Mouse (Mus musculus): ENCODE data around the gene Nin. TPM values are rescaled to one million over a fixed set of nuclear protein-coding genes. Genes with fewer than 3 reads are reported as not detected.
A peak's percentile ranks its signal among the peaks of the same experiment; 100 is the strongest.

Gene Nin
- polyA plus RNA-seq, 1 experiment: 5.0 TPM

DNA sequence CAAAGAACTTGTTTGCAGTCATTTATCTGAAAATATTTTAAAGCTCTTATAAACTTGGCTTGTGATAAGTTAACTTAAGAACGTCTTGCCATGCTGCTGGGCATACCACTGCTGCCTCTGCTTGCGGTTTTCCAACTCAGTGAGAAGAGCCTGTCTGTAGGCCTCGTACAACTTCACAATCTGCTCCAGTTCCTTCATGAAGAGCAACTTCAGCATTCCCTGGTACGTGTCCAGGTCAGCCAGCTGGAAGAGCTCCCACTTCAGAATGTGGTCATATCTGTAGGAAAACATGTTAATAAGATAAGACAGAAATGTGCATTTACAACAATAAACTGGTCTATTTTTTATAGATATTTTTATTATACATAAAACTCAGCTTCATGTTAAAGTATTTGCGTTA lies 147.4 kb downstream of the Nin start:
- Histone ChIP-seq H3K27me3 (ENCODE audit: control insufficient read depth, insufficient read depth, insufficient read length) (no peaks in the 10 kb centered on the region), H3K4me3 (no peak overlapping the region), H3K4me2 (ENCODE audit: low read depth) (no peak overlapping the region), H3K79me2 (ENCODE audit: control insufficient read depth, insufficient read depth) (peaks cover 15% of the 10 kb centered on the region), H3K36me3 (ENCODE audit: control insufficient read depth, insufficient read depth) (peaks cover 58% of the 10 kb centered on the region), H3ac (ENCODE audit: control insufficient read depth, insufficient read length) (no peak overlapping the region)
- TF ChIP-seq E2F4 (IDR thresholded peaks at IDR 0.05; ENCODE audit: insufficient read depth) (no peak), TCF12 (IDR thresholded peaks at IDR 0.05; ENCODE audit: insufficient read depth, poor library complexity, severe bottlenecking) (no peak), CEBPB (IDR thresholded peaks at IDR 0.05; ENCODE audit: insufficient read depth, poor library complexity, severe bottlenecking) (no peak), POLR2A (IDR thresholded peaks at IDR 0.05; ENCODE audit: insufficient read length, low read depth) (no peak), REST (IDR thresholded peaks at IDR 0.05; ENCODE audit: insufficient read depth, insufficient read length) (no peak), MAX (IDR thresholded peaks at IDR 0.05; ENCODE audit: low read depth) (no peak), SRF (IDR thresholded peaks at IDR 0.05; ENCODE audit: control insufficient read depth, insufficient read length, low read depth) (no peak), POLR2AphosphoS2 (IDR thresholded peaks at IDR 0.05; ENCODE audit: insufficient read length, low read depth) (no peak), USF1 (IDR thresholded peaks at IDR 0.05; ENCODE audit: low read depth) (no peak), TCF3 (IDR thresholded peaks at IDR 0.05; ENCODE audit: insufficient read length, low read depth) (no peak)

DNA sequence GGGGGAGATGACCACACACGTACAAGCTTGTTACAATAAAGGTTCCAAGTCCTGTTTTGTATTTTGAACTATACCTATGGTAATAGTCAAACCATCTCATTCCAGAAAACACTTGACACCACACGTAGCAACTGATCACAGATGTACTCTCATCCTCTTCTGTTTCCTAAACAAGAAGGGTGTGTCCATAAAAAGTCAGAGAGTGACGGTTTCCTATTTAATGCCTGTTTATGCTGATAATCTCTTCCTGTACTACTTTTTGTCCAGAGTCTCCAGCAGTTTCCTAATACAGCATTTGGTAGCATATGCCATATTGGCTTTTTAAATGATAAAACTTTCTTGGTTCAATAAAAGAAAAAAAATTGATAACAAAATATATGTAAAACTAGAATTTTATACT lies 147.9 kb downstream of the Nin start:
- Histone ChIP-seq H3ac (ENCODE audit: control insufficient read depth, insufficient read length) (no peak overlapping the region), H3K36me3 (ENCODE audit: control insufficient read depth, insufficient read depth) (peaks cover 57% of the 10 kb centered on the region), H3K4me2 (ENCODE audit: low read depth) (no peak overlapping the region), H3K27me3 (ENCODE audit: control insufficient read depth, insufficient read depth, insufficient read length) (no peaks in the 10 kb centered on the region), H3K4me3 (no peak overlapping the region), H3K79me2 (ENCODE audit: control insufficient read depth, insufficient read depth) (peaks cover 10% of the 10 kb centered on the region)
- no peak for TF ChIP-seq USF1 (IDR thresholded peaks at IDR 0.05; ENCODE audit: low read depth)
- no peak for TF ChIP-seq E2F4 (IDR thresholded peaks at IDR 0.05; ENCODE audit: insufficient read depth)
- TF ChIP-seq TCF3 (IDR thresholded peaks at IDR 0.05; ENCODE audit: insufficient read length, low read depth): no peak
- no peak for TF ChIP-seq MYOD1 (IDR thresholded peaks at IDR 0.05; ENCODE audit: control insufficient read depth in 1 of 3, insufficient read length in 2 of 3, low read depth in 2 of 3)
- TF ChIP-seq SRF (IDR thresholded peaks at IDR 0.05; ENCODE audit: control insufficient read depth, insufficient read length, low read depth): no peak
- no peak for TF ChIP-seq POLR2A (IDR thresholded peaks at IDR 0.05; ENCODE audit: insufficient read length, low read depth)
- no peak for TF ChIP-seq POLR2AphosphoS2 (IDR thresholded peaks at IDR 0.05; ENCODE audit: insufficient read length, low read depth)
- no peak for TF ChIP-seq REST (IDR thresholded peaks at IDR 0.05; ENCODE audit: insufficient read depth, insufficient read length)
- TF ChIP-seq MYOG (IDR thresholded peaks at IDR 0.05; ENCODE audit: control insufficient read depth in 1 of 3, insufficient read depth in 1 of 3, insufficient read length in 2 of 3, low read depth in 2 of 3): no peak
- TF ChIP-seq MAX (IDR thresholded peaks at IDR 0.05; ENCODE audit: low read depth): no peak
- TF ChIP-seq TCF12 (IDR thresholded peaks at IDR 0.05; ENCODE audit: insufficient read depth, poor library complexity, severe bottlenecking): no peak

DNA sequence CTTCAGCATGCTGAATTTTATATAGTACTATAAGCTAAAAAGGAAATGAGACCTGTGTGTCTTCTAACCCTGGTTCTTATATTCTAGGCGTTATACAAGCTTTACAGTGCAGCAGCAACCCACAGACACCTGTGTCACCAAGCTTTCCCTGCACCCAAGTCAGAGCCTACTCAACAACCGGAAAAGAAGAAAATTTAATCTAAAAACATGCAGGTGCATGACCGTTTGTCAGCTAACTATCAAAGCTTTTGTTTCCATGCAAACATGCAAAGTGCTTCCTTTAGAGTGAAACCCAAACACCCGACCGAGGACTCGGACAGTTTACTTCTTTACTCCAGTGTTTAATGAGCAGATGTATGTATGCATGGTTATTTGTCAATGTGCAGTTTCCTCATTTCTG lies 150.4 kb downstream of the Nin start:
- no peaks in the 10 kb centered on the region for H3K27me3 ChIP-seq (ENCODE audit: control insufficient read depth, insufficient read depth, insufficient read length)
- no peak for TF ChIP-seq E2F4 (IDR thresholded peaks at IDR 0.05; ENCODE audit: insufficient read depth)
- TF ChIP-seq TCF3 (IDR thresholded peaks at IDR 0.05; ENCODE audit: insufficient read length, low read depth): no peak
- no peak for TF ChIP-seq TCF12 (IDR thresholded peaks at IDR 0.05; ENCODE audit: insufficient read depth, poor library complexity, severe bottlenecking)
- TF ChIP-seq MYOD1 (IDR thresholded peaks at IDR 0.05; ENCODE audit: control insufficient read depth in 1 of 3, insufficient read length in 2 of 3, low read depth in 2 of 3): no peak
- no peak for TF ChIP-seq CEBPB (IDR thresholded peaks at IDR 0.05; ENCODE audit: insufficient read depth, poor library complexity, severe bottlenecking)
- TF ChIP-seq MAX (IDR thresholded peaks at IDR 0.05; ENCODE audit: low read depth): no peak
- H3K4me3 ChIP-seq: no peak overlapping the region
- peaks cover 49% of the 10 kb centered on the region for H3K36me3 ChIP-seq (ENCODE audit: control insufficient read depth, insufficient read depth)
- H3ac ChIP-seq (ENCODE audit: control insufficient read depth, insufficient read length): no peak overlapping the region
- no peak overlapping the region for H3K4me2 ChIP-seq (ENCODE audit: low read depth)
- H3K79me2 ChIP-seq (ENCODE audit: control insufficient read depth, insufficient read depth): no peaks in the 10 kb centered on the region

DNA sequence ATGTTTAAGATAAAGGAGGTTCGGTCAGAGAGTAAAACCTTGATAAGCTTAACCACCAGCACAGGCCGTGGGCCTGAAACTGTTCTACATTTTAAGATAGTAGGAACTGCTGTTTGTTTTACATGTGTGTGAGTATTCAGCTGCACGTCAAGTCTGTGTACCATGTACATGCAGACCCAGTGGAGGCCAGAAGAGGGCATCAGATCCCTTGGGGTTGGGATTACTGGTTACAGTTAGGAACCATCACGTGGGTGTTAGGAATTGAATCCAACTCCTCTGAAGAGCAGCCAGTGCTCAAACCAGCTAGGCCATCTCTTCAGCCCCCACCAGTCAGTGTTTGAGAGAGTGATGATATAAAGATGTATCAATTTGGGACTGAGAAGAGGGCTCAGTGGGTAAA lies 151.0 kb downstream of the Nin start:
- no peaks in the 10 kb centered on the region for H3K79me2 ChIP-seq (ENCODE audit: control insufficient read depth, insufficient read depth)
- peaks cover 49% of the 10 kb centered on the region for H3K36me3 ChIP-seq (ENCODE audit: control insufficient read depth, insufficient read depth)
- no peak overlapping the region for H3ac ChIP-seq (ENCODE audit: control insufficient read depth, insufficient read length)
- no peaks in the 10 kb centered on the region for H3K27me3 ChIP-seq (ENCODE audit: control insufficient read depth, insufficient read depth, insufficient read length)
- TF ChIP-seq SRF (IDR thresholded peaks at IDR 0.05; ENCODE audit: control insufficient read depth, insufficient read length, low read depth) (no peak), USF1 (IDR thresholded peaks at IDR 0.05; ENCODE audit: low read depth) (peak; percentile 83), TCF12 (IDR thresholded peaks at IDR 0.05; ENCODE audit: insufficient read depth, poor library complexity, severe bottlenecking) (no peak), CEBPB (IDR thresholded peaks at IDR 0.05; ENCODE audit: insufficient read depth, poor library complexity, severe bottlenecking) (no peak), MAX (IDR thresholded peaks at IDR 0.05; ENCODE audit: low read depth) (no peak), MYOD1 (IDR thresholded peaks at IDR 0.05; ENCODE audit: control insufficient read depth in 1 of 3, insufficient read length in 2 of 3, low read depth in 2 of 3) (no peak), MYOG (IDR thresholded peaks at IDR 0.05; ENCODE audit: control insufficient read depth in 1 of 3, insufficient read depth in 1 of 3, insufficient read length in 2 of 3, low read depth in 2 of 3) (no peak), TCF3 (IDR thresholded peaks at IDR 0.05; ENCODE audit: insufficient read length, low read depth) (no peak)
- no peak overlapping the region for H3K4me2 ChIP-seq (ENCODE audit: low read depth)
- H3K4me3 ChIP-seq: no peak overlapping the region

Other genes starting within 250 kb of the Nin start
- 0.36 TPM for gene Atl1, start 221.1 kb downstream of the Nin start, polyA plus RNA-seq (2012; fragmentation: generic; extraction: Trizol)
- 6.1 TPM for gene Map4k5, start 220.5 kb downstream of the Nin start, polyA plus RNA-seq (2012; fragmentation: generic; extraction: Trizol)
- gene Sav1, start 126.7 kb downstream of the Nin start, polyA plus RNA-seq (2012; fragmentation: generic; extraction: Trizol): 23.2 TPM
- gene Abhd12b, start 40.4 kb upstream of the Nin start, polyA plus RNA-seq (2012; fragmentation: generic; extraction: Trizol): not detected
- gene Pygl, start 117.8 kb upstream of the Nin start, polyA plus RNA-seq (2012; fragmentation: generic; extraction: Trizol): 0.02 TPM
- not detected for gene Trim9, start 233.9 kb upstream of the Nin start, polyA plus RNA-seq (2012; fragmentation: generic; extraction: Trizol)